Mouse (Mus musculus) spleen, postnatal 4 days (tissue): ENCODE data around the gene Fitm1.

Experiments used
- DNase-seq, 2 experiments: peaks; one replicate each; pipeline ENCODE4 v3.0.0; 2022; ENCODE audit warnings: low spot score in 2 of 2

Fitm1 gene

DNA sequence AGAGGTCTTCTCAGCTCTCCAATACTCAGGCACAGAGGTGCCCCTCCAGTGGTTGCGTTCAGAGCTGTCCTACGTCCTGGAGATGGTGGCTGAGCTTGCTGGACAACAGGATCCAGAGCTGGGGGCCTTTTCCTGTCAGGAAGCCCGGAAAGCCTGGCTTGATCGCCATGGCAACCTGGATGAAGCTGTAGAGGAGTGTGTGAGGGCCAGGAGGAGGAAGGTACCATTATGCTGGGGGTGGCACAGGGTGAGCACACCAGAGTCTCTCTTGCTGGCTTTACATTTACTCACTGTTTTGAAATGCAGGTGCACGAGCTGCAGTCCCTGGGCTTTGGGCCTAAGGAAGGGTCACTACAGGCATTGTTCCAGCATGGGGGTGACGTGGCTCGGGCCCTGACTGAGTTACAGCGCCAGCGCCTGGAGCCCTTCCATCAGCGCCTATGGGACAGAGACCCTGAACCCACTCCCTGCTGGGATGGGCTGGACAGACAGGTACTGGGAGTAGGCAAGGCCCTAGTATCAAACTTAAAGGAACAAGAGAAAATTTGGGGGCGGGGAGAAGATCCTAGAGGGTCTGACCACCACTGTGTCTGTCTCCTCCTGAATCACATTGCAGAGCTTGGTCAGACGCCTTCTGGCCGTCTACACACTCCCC is 20.7 kb downstream of the Fitm1 start:
- no peak for DNase-seq

DNA sequence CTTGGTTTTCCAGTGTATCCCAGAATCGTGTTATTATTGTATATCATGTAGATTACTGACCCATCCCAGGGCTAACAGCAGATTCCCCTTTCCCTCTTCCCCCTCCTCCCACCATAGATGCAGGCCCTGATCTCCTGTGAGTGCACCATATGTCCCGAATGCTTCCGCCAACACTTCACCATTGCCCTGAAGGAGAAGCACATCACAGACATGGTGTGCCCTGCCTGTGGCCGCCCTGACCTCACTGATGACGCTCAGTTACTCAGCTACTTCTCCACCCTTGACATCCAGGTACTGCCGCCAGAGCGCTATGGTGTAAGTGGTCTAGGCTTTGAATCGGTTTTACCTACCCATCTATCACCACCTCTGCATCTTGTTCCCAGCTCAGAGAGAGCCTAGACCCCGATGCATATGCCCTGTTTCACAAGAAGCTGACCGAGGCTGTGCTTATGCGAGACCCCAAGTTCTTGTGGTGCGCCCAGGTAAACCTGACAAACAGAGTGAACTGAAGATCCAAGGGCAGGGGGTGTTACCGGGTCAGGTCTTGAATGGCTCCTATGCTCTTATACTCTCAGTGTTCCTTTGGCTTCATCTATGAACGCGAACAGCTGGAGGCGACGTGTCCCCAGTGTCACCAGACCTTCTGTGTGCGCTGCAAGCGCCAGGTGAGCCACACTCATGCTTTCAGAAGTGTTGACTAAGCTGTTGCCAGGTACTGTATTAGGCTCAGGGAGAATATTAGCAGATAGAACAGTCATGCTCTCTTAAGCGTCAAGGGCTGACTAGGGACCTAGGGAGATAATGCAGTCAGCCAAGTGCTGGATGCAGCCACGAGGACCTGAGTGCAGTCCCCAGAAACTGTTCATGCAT is 23.3 kb downstream of the Fitm1 start:
- DNase-seq, result no peak

DNA sequence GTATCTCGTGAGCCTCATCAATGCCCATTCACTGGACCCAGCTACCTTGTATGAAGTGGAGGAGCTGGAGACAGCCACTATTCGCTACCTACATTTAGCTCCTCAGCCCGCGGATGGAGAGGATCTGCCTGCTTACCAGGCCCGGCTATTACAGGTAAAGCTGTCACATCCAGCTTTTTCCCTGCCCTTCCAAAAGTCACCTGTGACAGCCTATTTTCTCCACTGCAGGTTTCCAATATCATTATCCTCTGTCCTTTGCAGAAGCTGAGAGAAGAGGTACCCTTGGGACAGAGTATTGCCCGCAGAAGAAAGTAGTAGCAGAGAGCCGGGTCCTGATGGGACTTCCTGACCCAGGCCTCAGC is 27.8 kb downstream of the Fitm1 start, which contains the start of gene Irf9:
TSS of gene Irf9 (plus strand) at position 301 of the 362 bp plus-strand sequence.
- DNase-seq, result no peak

DNA sequence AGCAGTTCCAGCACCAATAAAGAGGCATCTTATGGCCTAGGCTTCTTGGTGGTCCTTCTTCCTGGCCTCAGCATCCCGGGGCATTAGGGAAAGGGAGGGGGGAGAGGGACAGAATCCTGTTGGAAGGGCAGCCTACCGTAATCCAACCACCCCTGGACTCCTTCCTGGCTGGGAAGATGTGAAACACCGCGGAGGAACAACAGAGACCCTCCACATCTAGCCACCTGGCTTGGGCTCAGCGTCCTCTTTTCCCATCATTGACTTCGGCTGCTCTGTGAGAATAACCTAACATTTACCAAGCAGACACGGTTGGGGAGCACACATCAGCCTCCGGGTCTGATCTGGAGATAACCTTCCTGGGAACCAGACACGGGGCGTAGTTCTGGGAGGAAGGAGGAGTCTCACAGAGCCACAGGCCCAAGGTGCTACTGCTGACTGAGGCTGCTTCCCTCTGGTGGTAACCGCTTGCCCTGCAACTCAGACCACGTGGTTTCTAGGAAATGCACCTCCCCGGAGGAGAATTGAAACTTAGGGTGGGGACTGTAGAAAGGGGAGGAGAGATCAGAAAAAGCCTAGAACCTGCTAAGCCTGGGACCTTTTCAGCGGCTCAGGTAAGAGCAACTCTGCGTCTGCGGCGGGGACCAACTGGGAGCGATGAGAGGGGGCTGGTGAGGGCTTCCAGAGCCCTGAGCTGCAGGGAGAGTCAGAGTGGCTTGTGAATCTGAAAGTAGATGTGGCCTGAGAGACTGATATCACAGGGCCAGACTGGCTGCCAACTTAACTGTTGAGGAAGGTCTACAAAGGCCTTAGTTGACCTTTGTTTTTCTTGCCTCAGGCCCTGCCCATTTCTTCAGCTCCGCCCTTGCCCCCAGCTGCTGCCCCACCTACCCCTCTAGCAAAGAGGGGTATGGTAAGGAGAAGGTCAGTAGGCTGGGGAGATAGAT is 28.5 kb downstream of the Fitm1 start:
- DNase-seq, result peak; percentile 95

GRCm38 (mm10) chr14:55604823-55605222 is 29.4 kb downstream of the Fitm1 start:
- no peak for DNase-seq

GRCm38 (mm10) chr14:55605743-55606459 is 30.5 kb downstream of the Fitm1 start:
- no peak for DNase-seq

DNA sequence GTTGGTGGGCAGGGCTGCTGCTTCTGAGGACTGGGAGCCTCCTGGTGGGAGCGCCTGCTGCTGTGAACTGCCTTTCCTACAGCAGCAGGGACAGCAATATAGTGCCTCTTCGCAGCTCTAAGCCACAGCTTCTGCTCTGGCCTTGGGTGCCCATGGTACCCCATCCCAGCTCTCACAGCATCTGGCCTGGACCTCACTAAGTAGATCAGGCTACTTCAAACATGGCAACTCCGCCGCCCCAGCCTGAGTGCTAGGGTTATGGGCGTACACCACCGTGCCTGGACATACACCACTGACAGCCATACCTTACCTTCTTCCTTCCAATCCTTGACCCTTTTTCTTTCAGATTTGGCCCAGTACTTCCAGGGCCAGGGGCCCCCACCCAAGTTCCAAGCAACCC is 32.9 kb downstream of the Fitm1 start:
- DNase-seq, result no peak

GRCm38 (mm10) chr14:55613346-55613745 is 37.9 kb downstream of the Fitm1 start:
- no peak for DNase-seq

GRCm38 (mm10) chr14:55614565-55615178 is 39.3 kb downstream of the Fitm1 start:
- DNase-seq, result peak in 1 of 2 experiments; percentile 65

- DNase-seq, result no peak
These were observed 40.5 kb downstream of the Fitm1 start for GRCm38 (mm10) chr14:55615876-55616275.

DNA sequence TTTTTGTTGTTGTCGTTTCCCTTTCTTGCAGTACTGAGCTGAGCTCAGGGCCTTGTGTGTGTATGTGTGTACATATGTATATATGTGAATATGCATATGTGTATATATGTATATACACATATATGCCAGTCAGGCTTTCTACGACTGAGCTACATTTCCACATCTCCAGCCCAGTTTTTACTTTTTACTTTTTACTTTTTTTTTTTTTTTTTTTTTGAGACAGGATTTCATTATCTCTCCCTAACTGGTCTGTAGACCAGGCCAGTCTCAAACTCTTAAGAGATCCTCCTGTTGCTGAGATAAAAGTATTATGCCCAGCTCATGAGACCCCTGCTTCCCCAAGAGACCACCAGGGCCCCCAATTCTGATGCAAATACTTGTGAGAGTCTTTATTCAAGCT is 41.4 kb downstream of the Fitm1 start:
- DNase-seq, result no peak

DNA sequence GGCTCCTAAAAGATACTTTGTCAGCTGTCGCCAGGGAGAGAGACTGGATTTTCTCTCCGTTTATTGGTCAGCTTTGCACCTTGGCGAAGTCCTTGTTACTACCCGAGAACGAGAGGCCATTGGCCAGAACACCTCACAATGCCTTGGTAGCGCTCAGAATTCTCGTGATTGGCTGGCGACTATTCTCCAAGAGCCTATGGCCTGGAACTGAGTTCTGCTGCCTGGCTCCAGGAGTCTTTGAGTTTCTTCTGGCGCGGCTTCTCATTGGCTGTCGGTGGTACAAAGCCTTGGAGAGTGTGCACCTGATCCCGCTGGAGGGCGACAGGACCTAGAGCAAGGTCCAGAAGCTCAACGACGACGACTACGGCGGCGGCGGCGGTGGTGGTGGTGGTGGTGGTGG is 42.4 kb downstream of the Fitm1 start, which contains the start of gene Rec8:
TSS of gene Rec8 (plus strand) at position 216 of the 400 bp plus-strand sequence.
- DNase-seq, result peak in 1 of 2 experiments; percentile 34

GRCm38 (mm10) chr14:55618486-55619195 is 43.2 kb downstream of the Fitm1 start:
- peak; percentile 58 to 64 for DNase-seq
